ENCODE assay signal across 18 mouse cellular contexts in the genomic region with DNA sequence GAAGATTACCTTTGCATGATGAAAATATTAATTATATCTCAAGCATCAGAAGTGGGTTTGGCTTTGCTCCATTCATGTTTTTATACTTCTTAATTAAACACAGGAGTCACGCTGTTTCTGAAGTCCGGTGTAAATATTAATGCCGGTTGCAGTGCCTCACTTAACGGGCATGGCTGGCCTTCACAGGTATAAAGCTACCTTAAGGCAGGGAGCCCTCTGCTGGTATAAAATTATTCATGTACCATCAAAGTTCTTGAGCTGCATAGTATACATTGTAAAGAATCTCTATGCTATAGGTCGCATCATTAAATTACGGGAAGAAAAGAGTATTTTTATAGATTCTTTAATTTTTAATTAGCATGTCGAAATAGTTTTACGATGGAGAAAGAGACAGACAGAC.
DNase-seq lines count a peak whose midpoint lies in the region; ATAC-seq and TF ChIP-seq lines count a peak whose summit lies in the region.
"Had no signal": no experiment of that assay in that cellular context is flagged by ENCODE, and none has a peak within 500 bp of the region (broad histone marks: within the 10 kb centered on the region; RNA-seq: fewer than 3 reads in every experiment).

No protein-coding gene starts in this region.

- H3K4me3 ChIP-seq in hindbrain, embryonic 13.5 days: no peak overlapping the region
- no peak overlapping the region for H3K4me3 ChIP-seq in hindbrain, embryonic 12.5 days
- no peak overlapping the region for H3K4me3 ChIP-seq in hindbrain, postnatal 0 days (ENCODE audit: low read length)
- no peak overlapping the region for H3K4me3 ChIP-seq in heart, embryonic 12.5 days
- H3K4me3 ChIP-seq: erythroblast, embryonic 14.5 days; heart, embryonic 13.5 days; limb, embryonic 12.5 days; myocyte; stomach, embryonic 15.5 days had no signal

- no peaks in the 10 kb centered on the region for H3K9me3 ChIP-seq in hindbrain, embryonic 13.5 days
- no peaks in the 10 kb centered on the region for H3K9me3 ChIP-seq in hindbrain, embryonic 12.5 days (replicated peaks)
- H3K9me3 ChIP-seq in hindbrain, postnatal 0 days (ENCODE audit: low read length): no peaks in the 10 kb centered on the region
- no peaks in the 10 kb centered on the region for H3K9me3 ChIP-seq in heart, embryonic 12.5 days (replicated peaks)
- H3K9me3 ChIP-seq: heart, embryonic 13.5 days; limb, embryonic 12.5 days; stomach, embryonic 15.5 days had no signal

- TF ChIP-seq CTCF in hindbrain, postnatal 0 days (IDR thresholded peaks at IDR 0.05; ENCODE audit: low read depth): peak; percentile 47

- no peaks in the 10 kb centered on the region for H3K36me3 ChIP-seq in hindbrain, embryonic 13.5 days
- H3K36me3 ChIP-seq in hindbrain, embryonic 12.5 days: no peaks in the 10 kb centered on the region
- no peaks in the 10 kb centered on the region for H3K36me3 ChIP-seq in hindbrain, postnatal 0 days (ENCODE audit: insufficient read depth, low read length)
- H3K36me3 ChIP-seq in heart, embryonic 12.5 days: no peaks in the 10 kb centered on the region
- H3K36me3 ChIP-seq: heart, embryonic 13.5 days; limb, embryonic 12.5 days; stomach, embryonic 15.5 days had no signal

- no peak overlapping the region for H3K27ac ChIP-seq in hindbrain, embryonic 13.5 days
- no peak overlapping the region for H3K27ac ChIP-seq in hindbrain, embryonic 12.5 days
- H3K27ac ChIP-seq in hindbrain, postnatal 0 days: no peak overlapping the region
- no peak overlapping the region for H3K27ac ChIP-seq in heart, embryonic 12.5 days (ENCODE audit: poor library complexity, severe bottlenecking)
- H3K27ac ChIP-seq: heart, embryonic 13.5 days; limb, embryonic 12.5 days; macrophage; stomach, embryonic 15.5 days had no signal

- DNase-seq in A20 (ENCODE audit: low read depth, low spot score) (peak; percentile 8), ES-CJ7 (ENCODE audit: low read depth, low spot score) (peak; percentile 10)
- DNase-seq in hindbrain, postnatal 0 days (ENCODE audit: low spot score): peak; percentile 64
- DNase-seq: cerebellum, adult 11-12 months; heart, postnatal 4 days; kidney, adult 18-20 months; kidney, postnatal 4 days; thymus, postnatal 36 days had no signal

- H3K9ac ChIP-seq in hindbrain, embryonic 13.5 days: no peak overlapping the region
- H3K9ac ChIP-seq in hindbrain, embryonic 12.5 days: no peak overlapping the region
- no peak overlapping the region for H3K9ac ChIP-seq in hindbrain, postnatal 0 days (replicated peaks; ENCODE audit: low read length)
- no peak overlapping the region for H3K9ac ChIP-seq in heart, embryonic 12.5 days
- H3K9ac ChIP-seq: heart, embryonic 13.5 days; limb, embryonic 12.5 days; stomach, embryonic 15.5 days had no signal

- 72% methylated on average over 8 of the region's 8 CpGs for WGBS in hindbrain, embryonic 13.5 days
- 80% methylated on average over 8 of the region's 8 CpGs for WGBS in hindbrain, embryonic 12.5 days
- WGBS in hindbrain, postnatal 0 days: 65% methylated on average over 8 of the region's 8 CpGs
- WGBS in heart, embryonic 12.5 days: 75% methylated on average over 8 of the region's 8 CpGs

- no peaks in the 10 kb centered on the region for H3K4me1 ChIP-seq in hindbrain, embryonic 13.5 days (replicated peaks)
- no peaks in the 10 kb centered on the region for H3K4me1 ChIP-seq in hindbrain, embryonic 12.5 days
- H3K4me1 ChIP-seq in hindbrain, postnatal 0 days (ENCODE audit: insufficient read depth, low read length): no peaks in the 10 kb centered on the region
- H3K4me1 ChIP-seq in heart, embryonic 12.5 days (replicated peaks): no peaks in the 10 kb centered on the region
- H3K4me1 ChIP-seq: heart, embryonic 13.5 days; limb, embryonic 12.5 days; stomach, embryonic 15.5 days had no signal

- no peaks in the 10 kb centered on the region for H3K27me3 ChIP-seq in hindbrain, embryonic 13.5 days
- H3K27me3 ChIP-seq in hindbrain, embryonic 12.5 days: no peaks in the 10 kb centered on the region
- H3K27me3 ChIP-seq in hindbrain, postnatal 0 days (ENCODE audit: insufficient read depth, low read length): no peaks in the 10 kb centered on the region
- no peaks in the 10 kb centered on the region for H3K27me3 ChIP-seq in heart, embryonic 12.5 days (replicated peaks)
- H3K27me3 ChIP-seq: heart, embryonic 13.5 days; limb, embryonic 12.5 days; stomach, embryonic 15.5 days had no signal

- 0 out of 2 replicates have a peak, but pooled peaks have one; percentile 24 for ATAC-seq in hindbrain, embryonic 13.5 days (ENCODE audit: low FRiP score)
- no peak for ATAC-seq in hindbrain, embryonic 12.5 days (ENCODE audit: low FRiP score)
- 0 out of 2 replicates have a peak, but pooled peaks have one; percentile 56 for ATAC-seq in hindbrain, postnatal 0 days
- no peak for ATAC-seq in megakaryocyte-erythroid progenitor cell, adult 5-6 weeks (replicated peaks; ENCODE audit: low FRiP score, low TSS enrichment, poor library complexity, severe bottlenecking)
- no peak for ATAC-seq in heart, embryonic 12.5 days (ENCODE audit: insufficient number of reproducible peaks, low FRiP score)

- H3K4me2 ChIP-seq in hindbrain, embryonic 13.5 days: no peak overlapping the region
- H3K4me2 ChIP-seq in hindbrain, embryonic 12.5 days (replicated peaks): no peak overlapping the region
- no peak overlapping the region for H3K4me2 ChIP-seq in hindbrain, postnatal 0 days (ENCODE audit: low read depth, low read length)
- no peak overlapping the region for H3K4me2 ChIP-seq in heart, embryonic 12.5 days
- H3K4me2 ChIP-seq: heart, embryonic 13.5 days; limb, embryonic 12.5 days; stomach, embryonic 15.5 days had no signal

Comparison
In these comparisons a context has a peak if more than half of its experiments do, and no peak if none do; other contexts are left out.
1. ATAC-seq: peak in hindbrain, embryonic 13.5 days (single experiment) and hindbrain, postnatal 0 days (single experiment); none in hindbrain, embryonic 12.5 days (single experiment), megakaryocyte-erythroid progenitor cell, adult 5-6 weeks (single experiment) and heart, embryonic 12.5 days (single experiment).
2. DNase-seq: peak in every context shown above with its lines; median percentile 64 in hindbrain, postnatal 0 days; 10 in ES-CJ7; 8 in A20.